Mouse (Mus musculus) ES-E14 (cell line): ENCODE measurements at regions not wholly inside any gene's neighbourhood (a gene's known extent, or its start where the extent isn't known, plus 50 kb on each side); places are given as distances from the start of the nearest gene placed in this dataset.

Experiments
- CHD2 ChIP-seq: IDR thresholded peaks from 2 replicates; pipeline ENCODE4 v1.6.1; 2014; ENCODE audit warnings: mild to moderate bottlenecking, low read depth, low read length, inconsistent platforms
- HCFC1 ChIP-seq: IDR thresholded peaks from 2 replicates; pipeline ENCODE4 v1.6.1; 2012; ENCODE audit warnings: low read length, inconsistent platforms, borderline replicate concordance; ENCODE audit not compliant: insufficient read depth
- MAFK ChIP-seq: IDR thresholded peaks from 2 replicates; pipeline ENCODE4 v1.6.1; 2014; ENCODE audit warnings: mild to moderate bottlenecking, low read depth, low read length, inconsistent platforms; ENCODE audit not compliant: insufficient read depth
- ZC3H11A ChIP-seq: IDR thresholded peaks from 2 replicates; pipeline ENCODE4 v1.6.1; 2012; ENCODE audit warnings: low read depth, mild to moderate bottlenecking, inconsistent platforms, low read length, borderline replicate concordance
- ZNF384 ChIP-seq: IDR thresholded peaks from 2 replicates; pipeline ENCODE4 v1.6.1; 2012; ENCODE audit warnings: low read depth, low read length, inconsistent platforms

- TF ChIP-seq ZC3H11A (no peak), ZNF384 (no peak), HCFC1 (no peak), CHD2 (no peak), MAFK (no peak)
These were observed 1657.1 kb downstream of the Diaph2 start for GRCm38 (mm10) chrX:131406685-131407084.
